Mouse (Mus musculus) liver, embryonic 15.5 days (tissue): Measurements from ENCODE around the gene She. TPM values are rescaled to one million over a fixed set of nuclear protein-coding genes. Genes with fewer than 3 reads are reported as not detected.

ENCODE experiments used
- ATAC-seq: fragments of 200-750 bp; cut with Nextera tagmentation; 2 replicates; pipeline ENCODE4 v1.8.0; 2017; ENCODE audit warnings: moderate number of reproducible peaks, mild to moderate bottlenecking, moderate library complexity; ENCODE audit not compliant: insufficient read depth
- H3K27ac ChIP-seq: fragments of 300-500 bp; sonication (generic); replicated peaks from 2 replicates; pipeline ENCODE4 v1.5.1; 2015; ENCODE audit warnings: mild to moderate bottlenecking, inconsistent platforms
- H3K27me3 ChIP-seq: fragments of 300-500 bp; sonication (generic); 2 replicates; pipeline ENCODE4 v1.6.1; 2015; ENCODE audit warnings: mild to moderate bottlenecking, inconsistent platforms
- H3K36me3 ChIP-seq: fragments of 300-500 bp; sonication (generic); replicated peaks from 2 replicates; pipeline ENCODE4 v1.6.1; 2015; ENCODE audit warnings: moderate library complexity, mild to moderate bottlenecking, inconsistent platforms
- H3K4me1 ChIP-seq: fragments of 300-500 bp; sonication (generic); replicated peaks from 2 replicates; pipeline ENCODE4 v1.6.1; 2015; ENCODE audit warnings: inconsistent platforms
- H3K4me2 ChIP-seq: fragments of 300-500 bp; sonication (generic); 2 replicates; pipeline ENCODE4 v1.6.1; 2015; ENCODE audit warnings: moderate library complexity, mild to moderate bottlenecking, inconsistent platforms
- H3K4me3 ChIP-seq: fragments of 300-500 bp; sonication (generic); replicated peaks from 2 replicates; pipeline ENCODE4 v1.5.1; 2015; ENCODE audit warnings: mild to moderate bottlenecking, inconsistent platforms
- H3K9ac ChIP-seq: fragments of 300-500 bp; sonication (generic); 2 replicates; pipeline ENCODE4 v1.6.1; 2015; ENCODE audit warnings: moderate library complexity, mild to moderate bottlenecking, inconsistent platforms
- H3K9me3 ChIP-seq: fragments of 300-500 bp; sonication (generic); replicated peaks from 2 replicates; pipeline ENCODE4 v1.6.1; 2016; ENCODE audit warnings: inconsistent platforms
- WGBS: fragments of 180-500 bp; shearing (Covaris S2); methylation state at CpG from one replicate; pipeline ENCODE4 v1.1.7; 2015; ENCODE audit warnings: mixed read lengths; ENCODE audit not compliant: insufficient replicate concordance; 5-methylcytosine and 5-hydroxymethylcytosine counted together
- polyA plus RNA-seq: library from polyadenylated mRNA; unstranded; fragments of >200 nt; fragmentation: Nextera tagmentation; extraction: Ambion mirVana; gene quantifications from 2 replicates; pipeline ENCODE4 v1.2.1, GENCODE M21; 2015

She gene
- 0.93 and 1.2 TPM in 2 replicates for polyA plus RNA-seq

DNA sequence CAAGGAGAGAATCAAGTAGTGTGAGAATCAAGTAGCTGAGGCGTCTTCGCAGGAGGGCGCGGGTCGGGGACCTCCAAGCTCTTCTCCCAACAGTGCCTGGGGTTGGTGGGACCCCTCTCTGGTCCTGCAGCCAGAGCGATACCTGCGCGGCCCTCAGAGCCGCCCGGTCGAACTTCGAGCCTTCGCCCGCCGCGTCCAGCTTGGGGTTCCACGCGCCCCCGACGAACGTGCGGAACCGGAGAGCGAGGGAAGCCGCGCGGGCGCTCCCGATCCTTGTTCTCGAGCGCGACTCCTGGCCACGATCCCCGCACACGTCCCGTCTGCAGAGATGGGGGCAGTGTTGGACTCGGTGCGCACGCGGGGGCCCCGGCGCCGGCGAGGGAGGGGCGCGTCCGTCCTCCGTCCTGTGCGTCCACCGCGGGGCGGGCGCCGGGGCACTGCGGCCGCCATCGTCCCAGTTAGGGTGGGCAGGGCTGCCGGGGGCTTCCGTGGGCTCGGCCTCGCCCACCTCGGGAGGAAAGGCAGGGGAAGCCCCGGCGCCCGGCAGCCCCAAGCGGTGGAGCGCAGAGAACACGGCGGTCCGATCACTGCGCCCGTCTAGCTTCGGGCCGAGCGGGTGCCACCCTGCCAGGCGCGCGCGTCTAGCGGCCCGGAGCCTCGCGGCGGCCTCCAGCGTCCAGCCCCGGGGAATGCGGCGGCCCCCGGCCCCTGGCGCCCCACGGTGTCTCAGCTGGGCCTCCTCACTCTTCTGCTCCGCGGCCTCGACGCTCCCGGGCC is at the start of gene She:
She (plus strand) TSS at position 556 of the 777 bp plus-strand sequence.
- H3K4me2 ChIP-seq = peak within 1 kb of the TSS; percentile 54
- 3% methylated on average over 96 of the region's 96 CpGs for WGBS
- H3K4me1 ChIP-seq = peaks cover 13% of the 10 kb centered on the region
- ATAC-seq = no peak
- peak within 1 kb of the TSS; percentile 45 for H3K4me3 ChIP-seq
- H3K27ac ChIP-seq = no peak within 1 kb of the TSS; the same call in 1 of the 2 replicates
- H3K27me3 ChIP-seq = peaks cover 90% of the 10 kb centered on the region
- no peaks in the 10 kb centered on the region for H3K9me3 ChIP-seq
- H3K36me3 ChIP-seq = no peaks in the 10 kb centered on the region
- H3K9ac ChIP-seq = peak within 1 kb of the TSS; percentile 15; the same call in 1 of the 2 replicates

GRCm38 (mm10) chr3:89781640-89782039 is 49.5 kb upstream of the She start:
- H3K4me2 ChIP-seq = no peak overlapping the region
- ATAC-seq = no peak
- WGBS = 76% methylated on average over 5 of the region's 5 CpGs
- H3K36me3 ChIP-seq = peaks cover 67% of the 10 kb centered on the region
- H3K9ac ChIP-seq = no peak overlapping the region
- no peaks in the 10 kb centered on the region for H3K4me1 ChIP-seq
- no peaks in the 10 kb centered on the region for H3K27me3 ChIP-seq
- H3K27ac ChIP-seq = no peak overlapping the region
- no peak overlapping the region for H3K4me3 ChIP-seq
- H3K9me3 ChIP-seq = no peaks in the 10 kb centered on the region

- Histone ChIP-seq H3K36me3 (peaks cover 34% of the 10 kb centered on the region), H3K4me1 (no peaks in the 10 kb centered on the region), H3K4me3 (no peak overlapping the region)
Measured at GRCm38 (mm10) chr3:89784991-89785753, 46.0 kb upstream of the She start.

DNA sequence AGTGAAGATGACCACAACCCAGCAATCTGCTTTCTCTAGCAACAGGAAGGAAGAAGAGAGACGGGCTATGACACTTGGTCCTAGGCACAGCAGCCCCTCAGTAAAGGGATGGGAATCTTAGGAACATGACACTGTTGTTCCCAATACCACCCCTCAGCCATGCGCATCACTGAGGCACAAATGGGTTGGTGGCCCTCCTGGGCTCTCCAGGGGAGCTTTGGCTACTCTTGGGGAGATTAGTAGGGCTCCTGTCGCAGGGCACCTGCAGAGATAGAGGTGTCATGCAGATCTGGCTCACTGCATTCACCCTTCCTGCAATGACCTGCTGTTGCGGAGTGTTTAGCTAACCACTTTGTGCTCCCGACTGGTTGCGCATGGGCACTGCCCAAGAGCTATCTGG is 44.9 kb upstream of the She start:
- H3K27ac ChIP-seq = no peak overlapping the region
- H3K4me3 ChIP-seq = no peak overlapping the region
- peaks cover 23% of the 10 kb centered on the region for H3K36me3 ChIP-seq
- H3K9ac ChIP-seq = no peak overlapping the region
- ATAC-seq = no peak
- no peak overlapping the region for H3K4me2 ChIP-seq
- WGBS = 76% methylated on average over 6 of the region's 6 CpGs
- H3K4me1 ChIP-seq = no peaks in the 10 kb centered on the region
- H3K9me3 ChIP-seq = no peaks in the 10 kb centered on the region
- peaks cover 11% of the 10 kb centered on the region; the same call in 1 of the 2 replicates for H3K27me3 ChIP-seq

More at GRCm38 (mm10) chr3:89784991-89785753, 46.0 kb upstream of the She start:
- 20% methylated on average over 11 of the region's 11 CpGs for WGBS
- Histone ChIP-seq H3K27me3 (peaks cover 11% of the 10 kb centered on the region; the same call in 1 of the 2 replicates), H3K9ac (no peak overlapping the region), H3K9me3 (no peaks in the 10 kb centered on the region), H3K27ac (no peak overlapping the region), H3K4me2 (peak overlapping the region; percentile 41)
- ATAC-seq = peak; percentile 58; the same call in 1 of the 2 replicates

DNA sequence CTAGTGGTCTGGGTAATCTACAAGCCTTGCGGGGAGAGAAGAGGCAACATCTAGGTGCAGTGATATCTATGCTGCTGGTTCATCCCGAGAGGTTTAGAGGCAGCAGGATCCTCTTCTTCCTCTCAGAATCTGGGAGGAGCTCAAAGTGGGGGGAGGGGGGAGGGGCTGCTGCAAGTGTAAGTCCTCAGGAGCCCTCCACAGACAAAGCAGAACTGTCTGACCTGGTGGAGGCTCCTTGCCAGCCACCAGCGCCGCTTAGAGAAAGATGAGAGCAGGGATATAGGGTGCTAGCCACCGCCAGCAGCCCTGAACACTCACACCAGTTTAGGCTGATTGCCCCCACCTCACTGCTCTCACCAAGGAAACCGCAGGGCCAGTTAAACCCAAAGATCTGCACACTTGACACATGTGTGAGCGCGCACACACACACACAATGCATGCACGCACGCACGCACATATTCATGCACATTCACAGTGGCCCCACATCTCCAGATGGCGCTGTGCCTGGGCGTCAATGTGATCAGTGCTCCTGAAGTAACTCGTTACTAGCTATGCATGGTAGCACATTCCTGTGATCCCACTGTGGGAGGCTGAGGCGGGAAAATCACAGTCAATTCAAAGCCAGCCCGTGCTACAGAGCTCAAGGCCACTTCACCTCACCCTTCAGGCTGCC is 42.4 kb upstream of the She start:
- H3K27me3 ChIP-seq = peaks cover 11% of the 10 kb centered on the region; the same call in 1 of the 2 replicates
- no peak overlapping the region for H3K4me3 ChIP-seq
- no peaks in the 10 kb centered on the region for H3K4me1 ChIP-seq
- H3K27ac ChIP-seq = no peak overlapping the region
- H3K9me3 ChIP-seq = no peaks in the 10 kb centered on the region
- no peaks in the 10 kb centered on the region for H3K36me3 ChIP-seq
- WGBS = 66% methylated on average over 16 of the region's 16 CpGs
- no peak overlapping the region for H3K9ac ChIP-seq
- no peak for ATAC-seq
- H3K4me2 ChIP-seq = no peak overlapping the region

DNA sequence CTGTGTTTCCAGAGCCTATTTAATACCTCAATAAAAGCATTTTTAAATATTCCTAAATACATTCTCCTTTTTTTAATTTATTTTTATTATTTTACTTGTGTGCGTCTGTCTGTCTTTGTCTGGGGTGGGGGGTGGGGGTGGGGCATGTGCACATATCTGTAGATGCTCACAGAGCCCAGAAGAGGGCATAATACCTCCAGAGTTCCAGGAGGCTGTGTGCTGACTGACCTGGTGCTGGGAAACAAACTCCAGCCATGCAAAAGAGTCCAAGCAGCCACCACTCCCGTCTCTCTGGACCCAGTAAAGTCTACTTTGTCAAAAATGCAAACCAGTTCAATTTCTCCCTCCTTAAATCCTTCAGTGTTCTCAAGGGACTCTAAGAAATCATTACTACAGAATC is 36.6 kb upstream of the She start:
- ATAC-seq = no peak
- no peaks in the 10 kb centered on the region for H3K4me1 ChIP-seq
- no peaks in the 10 kb centered on the region for H3K36me3 ChIP-seq
- H3K27me3 ChIP-seq = peaks cover 9% of the 10 kb centered on the region; the same call in 1 of the 2 replicates
- no peaks in the 10 kb centered on the region for H3K9me3 ChIP-seq
- H3K27ac ChIP-seq = no peak overlapping the region
- no peak overlapping the region for H3K9ac ChIP-seq
- H3K4me3 ChIP-seq = no peak overlapping the region
- WGBS = 31% methylated on average over 2 of the region's 2 CpGs
- no peak overlapping the region for H3K4me2 ChIP-seq

- WGBS = 64% methylated on average over 5 of the region's 5 CpGs
- H3K36me3 ChIP-seq = no peaks in the 10 kb centered on the region
- no peak for ATAC-seq
- H3K27me3 ChIP-seq = peaks cover 10% of the 10 kb centered on the region; the same call in 1 of the 2 replicates
- 0 out of 2 replicates have a peak, but pooled peaks cover under 1% of the 10 kb centered on the region for H3K4me1 ChIP-seq
- H3K27ac ChIP-seq = no peak overlapping the region
- H3K9me3 ChIP-seq = no peaks in the 10 kb centered on the region
- no peak overlapping the region for H3K9ac ChIP-seq
- no peak overlapping the region for H3K4me3 ChIP-seq
- H3K4me2 ChIP-seq = no peak overlapping the region
Measured at GRCm38 (mm10) chr3:89795746-89796145, 35.4 kb upstream of the She start.

DNA sequence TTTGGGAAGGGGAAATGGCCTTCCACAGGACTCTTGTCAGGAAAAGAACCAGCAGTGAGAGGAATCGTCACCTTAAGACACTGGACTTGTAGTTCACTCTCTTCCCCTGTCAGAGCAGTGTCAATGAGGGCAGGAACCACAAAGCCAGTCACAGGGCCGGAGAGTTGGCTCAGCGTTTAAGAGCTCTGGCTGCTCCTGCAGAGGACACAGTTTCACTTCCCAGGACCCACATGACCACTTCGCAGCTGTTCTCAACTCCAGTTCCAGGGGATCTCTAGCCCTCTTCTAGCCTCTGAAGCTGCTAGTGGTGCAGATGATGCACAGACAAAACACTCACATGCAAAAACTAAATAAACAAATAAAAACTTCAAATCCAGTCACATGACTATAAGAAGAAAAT is 34.8 kb upstream of the She start:
- Histone ChIP-seq H3K9ac (no peak overlapping the region), H3K4me1 (0 out of 2 replicates have a peak, but pooled peaks cover 3% of the 10 kb centered on the region), H3K27me3 (peaks cover 10% of the 10 kb centered on the region; the same call in 1 of the 2 replicates), H3K4me3 (no peak overlapping the region), H3K36me3 (no peaks in the 10 kb centered on the region), H3K27ac (no peak overlapping the region), H3K9me3 (no peaks in the 10 kb centered on the region), H3K4me2 (no peak overlapping the region)
- ATAC-seq = no peak
- 18% methylated on average over 4 of the region's 4 CpGs for whole genome bisulfite sequencing

GRCm38 (mm10) chr3:89798518-89798917 is 32.7 kb upstream of the She start:
- Histone ChIP-seq H3K27ac (no peak overlapping the region), H3K4me3 (no peak overlapping the region), H3K4me2 (no peak overlapping the region), H3K27me3 (peaks cover 10% of the 10 kb centered on the region; the same call in 1 of the 2 replicates), H3K4me1 (0 out of 2 replicates have a peak, but pooled peaks cover 6% of the 10 kb centered on the region), H3K36me3 (no peaks in the 10 kb centered on the region), H3K9me3 (no peaks in the 10 kb centered on the region), H3K9ac (no peak overlapping the region)
- no peak for ATAC-seq
- 60% methylated on average over 3 of the region's 3 CpGs for WGBS

DNA sequence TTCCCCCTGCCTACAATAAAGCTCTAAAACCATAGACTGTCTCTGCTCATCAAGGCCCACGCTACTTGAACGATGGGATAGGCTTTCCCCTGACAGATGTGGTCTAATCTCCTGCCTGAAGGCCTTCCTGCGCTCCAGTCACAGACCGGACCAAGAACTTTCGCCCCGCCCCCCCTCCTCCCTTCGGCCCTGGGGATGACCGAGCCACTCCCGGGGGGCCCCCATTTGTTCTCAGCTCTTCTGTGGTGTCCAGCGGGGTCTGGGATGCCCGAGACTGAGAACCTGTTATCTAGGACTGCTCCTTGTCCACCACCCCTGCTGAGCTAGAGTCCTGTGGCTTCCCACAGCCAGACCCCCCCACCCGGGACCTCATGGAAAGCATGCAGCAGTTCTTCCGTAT is 31.7 kb upstream of the She start:
- WGBS = 29% methylated on average over 13 of the region's 13 CpGs
- Histone ChIP-seq H3K4me1 (0 out of 2 replicates have a peak, but pooled peaks cover 6% of the 10 kb centered on the region), H3K9me3 (no peaks in the 10 kb centered on the region), H3K4me2 (no peak overlapping the region), H3K4me3 (no peak overlapping the region), H3K9ac (no peak overlapping the region), H3K36me3 (no peaks in the 10 kb centered on the region), H3K27ac (no peak overlapping the region), H3K27me3 (peaks cover 10% of the 10 kb centered on the region; the same call in 1 of the 2 replicates)
- ATAC-seq = no peak
